Mouse (Mus musculus) midbrain, embryonic 16.5 days (tissue): ENCODE results near the gene Aamdc. TPM values are rescaled to one million over a fixed set of nuclear protein-coding genes. Genes with fewer than 3 reads are reported as not detected.

Experiments used
- ATAC-seq: fragments of 200-750 bp; cut with Nextera tagmentation; 2 replicates; pipeline ENCODE4 v1.8.0; 2017; ENCODE audit warnings: moderate TSS enrichment
- H3K27ac ChIP-seq: fragments of 300-500 bp; sonication (generic); 2 replicates; pipeline ENCODE4 v1.5.1; 2014; ENCODE audit warnings: mild to moderate bottlenecking, low read length, mixed read lengths
- H3K27me3 ChIP-seq: fragments of 300-500 bp; sonication (generic); 2 replicates; pipeline ENCODE4 v1.6.1; 2014; ENCODE audit warnings: low read depth, low read length, mixed read lengths; ENCODE audit not compliant: control insufficient read depth, insufficient read depth
- H3K36me3 ChIP-seq: fragments of 300-500 bp; sonication (generic); 2 replicates; pipeline ENCODE4 v1.6.1; 2014; ENCODE audit warnings: mild to moderate bottlenecking, low read length, moderate library complexity, mixed read lengths; ENCODE audit not compliant: control insufficient read depth, insufficient read depth
- H3K4me1 ChIP-seq: fragments of 300-500 bp; sonication (generic); 2 replicates; pipeline ENCODE4 v1.6.1; 2014; ENCODE audit warnings: mild to moderate bottlenecking, low read length, mixed read lengths; ENCODE audit not compliant: control insufficient read depth, insufficient read depth
- H3K4me2 ChIP-seq: fragments of 300-500 bp; sonication (generic); 2 replicates; pipeline ENCODE4 v1.6.1; 2014; ENCODE audit warnings: mild to moderate bottlenecking, low read length, mixed read lengths
- H3K4me3 ChIP-seq: fragments of 300-500 bp; sonication (generic); 2 replicates; pipeline ENCODE4 v1.5.1; 2014; ENCODE audit warnings: low read depth, mild to moderate bottlenecking, low read length, moderate library complexity, mixed read lengths
- H3K9ac ChIP-seq: fragments of 300-500 bp; sonication (generic); 2 replicates; pipeline ENCODE4 v1.6.1; 2014; ENCODE audit warnings: low read depth, low read length, mixed read lengths
- H3K9me3 ChIP-seq: fragments of 300-500 bp; sonication (generic); replicated peaks from 2 replicates; pipeline ENCODE4 v1.6.1; 2014; ENCODE audit warnings: mild to moderate bottlenecking, low read length, mixed read lengths; ENCODE audit not compliant: control insufficient read depth, poor library complexity, severe bottlenecking
- WGBS: fragments of 180-500 bp; shearing (Covaris S2); extraction: QIAGEN DNeasy Blood & Tissue Kit; methylation state at CpG from one replicate; pipeline ENCODE4 v1.1.7; 2014; 5-methylcytosine and 5-hydroxymethylcytosine counted together
- polyA plus RNA-seq: library from polyadenylated mRNA; unstranded; fragments of >200 nt; fragmentation: Nextera tagmentation; extraction: Ambion mirVana; gene quantifications from 2 replicates; pipeline ENCODE4 v1.2.1, GENCODE M21; 2015

Aamdc gene
- 52.6 and 53.8 TPM in 2 replicates for polyA plus RNA-seq

DNA sequence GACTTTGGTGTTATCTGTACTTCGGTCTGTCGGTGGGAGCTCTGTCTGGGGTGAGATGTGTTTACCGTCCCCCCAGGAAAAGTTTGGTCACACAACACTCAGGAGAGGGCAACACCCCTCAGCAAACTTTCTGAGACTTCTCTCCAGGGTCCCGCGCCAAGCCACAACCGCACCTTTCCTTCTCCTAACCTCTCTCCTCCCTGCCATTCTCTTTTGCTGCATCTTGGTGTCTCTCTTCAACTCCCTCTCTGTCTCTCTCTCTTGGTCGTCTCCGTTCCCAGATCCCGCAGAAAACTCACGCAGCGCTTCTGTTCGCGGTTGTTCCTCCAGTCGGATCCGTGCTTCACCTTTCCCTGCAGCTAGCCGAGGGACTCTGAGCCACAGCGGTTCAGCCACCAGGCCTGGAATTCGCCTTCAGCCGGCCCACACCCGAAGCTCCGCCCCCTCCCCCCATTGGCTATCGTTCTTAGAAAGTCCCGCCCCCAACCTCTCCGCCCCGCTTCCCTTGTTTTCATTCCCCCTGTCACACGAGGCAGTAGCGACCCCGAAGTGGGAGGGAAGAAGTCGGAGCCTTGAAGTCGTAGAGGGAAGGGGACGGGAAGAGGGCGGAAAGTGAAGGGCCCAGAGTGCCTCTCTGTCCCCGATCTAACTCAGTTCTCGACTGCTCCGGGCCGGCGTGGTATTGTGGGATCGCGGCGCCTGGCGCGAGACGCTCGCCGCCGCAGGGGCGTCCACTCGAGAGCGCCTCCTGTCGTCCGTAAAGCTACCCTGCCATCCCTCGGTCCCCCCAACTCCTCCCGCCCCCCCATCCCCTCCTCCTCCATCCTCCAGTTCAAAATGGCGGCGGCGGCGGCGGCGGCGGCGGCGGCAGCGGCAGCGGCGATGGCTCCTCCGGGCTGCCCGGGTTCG is at the start of gene Aamdc, which contains the start of gene Rsf1:
Aamdc (minus strand) TSS at position 431 of the 909 bp plus-strand sequence.
Rsf1 (plus strand) TSS at position 823 of the 909 bp plus-strand sequence.
- peaks cover 14% of the 10 kb centered on the region for H3K4me1 ChIP-seq
- peak within 1 kb of the TSS; percentile 100 for H3K4me3 ChIP-seq
- peak; percentile 98 for ATAC-seq
- H3K9ac ChIP-seq = peak within 1 kb of the TSS; percentile 100
- no peaks in the 10 kb centered on the region for H3K9me3 ChIP-seq
- H3K4me2 ChIP-seq = peak within 1 kb of the TSS; percentile 84
- peak within 1 kb of the TSS; percentile 99 for H3K27ac ChIP-seq
- no peaks in the 10 kb centered on the region for H3K27me3 ChIP-seq
- WGBS = under 1% methylated on average over 67 of the region's 68 CpGs
- H3K36me3 ChIP-seq = no peaks in the 10 kb centered on the region

GRCm38 (mm10) chr7:97623402-97623801 is 44.1 kb upstream of the Aamdc start:
- no peaks in the 10 kb centered on the region for H3K27me3 ChIP-seq
- no peak for ATAC-seq
- no peaks in the 10 kb centered on the region for H3K36me3 ChIP-seq
- H3K27ac ChIP-seq = no peak overlapping the region
- no peak overlapping the region for H3K4me2 ChIP-seq
- no peaks in the 10 kb centered on the region for H3K4me1 ChIP-seq
- no peak overlapping the region for H3K4me3 ChIP-seq
- H3K9me3 ChIP-seq = no peaks in the 10 kb centered on the region
- H3K9ac ChIP-seq = no peak overlapping the region

DNA sequence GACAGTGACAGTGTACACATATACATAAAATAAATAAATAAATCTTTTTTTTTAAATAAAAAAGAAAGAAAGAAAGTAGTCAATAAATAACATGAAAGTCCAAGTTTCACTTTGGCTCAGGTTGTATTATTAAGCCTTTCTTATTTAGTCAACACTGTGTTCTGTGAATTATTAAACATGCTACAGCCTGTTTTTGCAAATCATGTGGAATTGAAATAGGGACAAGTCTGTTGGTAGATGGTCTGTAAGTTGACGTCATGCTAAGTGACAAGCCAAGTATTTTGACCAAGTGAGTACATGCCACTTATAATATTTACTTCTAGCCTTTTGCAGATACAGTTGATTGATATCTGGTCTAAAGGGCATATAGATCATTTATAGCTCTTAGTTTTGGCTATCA is 43.4 kb upstream of the Aamdc start:
- Histone ChIP-seq H3K4me1 (no peaks in the 10 kb centered on the region), H3K27me3 (no peaks in the 10 kb centered on the region), H3K36me3 (no peaks in the 10 kb centered on the region), H3K4me2 (no peak overlapping the region), H3K9ac (no peak overlapping the region), H3K4me3 (no peak overlapping the region), H3K27ac (no peak overlapping the region), H3K9me3 (no peaks in the 10 kb centered on the region)
- no peak for ATAC-seq
- 95% methylated on average over 1 of the region's 1 CpGs for WGBS

GRCm38 (mm10) chr7:97621346-97621745 is 42.0 kb upstream of the Aamdc start:
- Histone ChIP-seq H3K9me3 (no peaks in the 10 kb centered on the region), H3K27ac (no peak overlapping the region), H3K4me2 (no peak overlapping the region), H3K4me3 (no peak overlapping the region), H3K9ac (no peak overlapping the region), H3K4me1 (no peaks in the 10 kb centered on the region), H3K27me3 (no peaks in the 10 kb centered on the region), H3K36me3 (no peaks in the 10 kb centered on the region)
- WGBS = 95% methylated on average over 5 of the region's 5 CpGs
- ATAC-seq = no peak

- Histone ChIP-seq H3K4me2 (no peak overlapping the region), H3K27me3 (no peaks in the 10 kb centered on the region), H3K36me3 (no peaks in the 10 kb centered on the region), H3K27ac (no peak overlapping the region), H3K9me3 (no peaks in the 10 kb centered on the region), H3K4me1 (no peaks in the 10 kb centered on the region), H3K9ac (no peak overlapping the region), H3K4me3 (no peak overlapping the region)
- WGBS = 98% methylated on average over 2 of the region's 2 CpGs
- ATAC-seq = no peak
Measured at GRCm38 (mm10) chr7:97598548-97598947, 19.3 kb upstream of the Aamdc start.

DNA sequence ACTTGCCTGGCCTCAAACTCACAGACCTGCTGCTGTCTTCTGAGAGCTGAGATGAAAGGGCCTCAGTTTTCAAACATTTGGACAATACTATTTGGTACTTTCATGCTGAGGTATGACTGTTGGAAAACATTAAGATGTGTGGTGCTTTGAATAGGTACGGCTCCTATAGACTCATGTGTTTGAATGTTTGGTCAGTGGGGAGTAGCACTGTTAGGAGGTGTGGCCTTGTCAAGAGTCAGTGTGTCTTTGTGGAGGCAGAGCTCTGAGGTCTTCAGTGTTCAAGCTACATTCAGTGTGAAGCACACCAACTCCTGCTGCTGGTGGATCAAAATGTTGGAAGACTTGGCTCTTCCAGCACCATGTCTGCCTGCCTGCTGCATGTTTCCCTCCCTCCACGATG is 14.2 kb upstream of the Aamdc start:
- no peak for ATAC-seq
- Histone ChIP-seq H3K27ac (no peak overlapping the region), H3K4me2 (no peak overlapping the region), H3K4me3 (no peak overlapping the region), H3K9me3 (no peaks in the 10 kb centered on the region), H3K4me1 (peaks cover 12% of the 10 kb centered on the region; the same call in 1 of the 2 replicates), H3K9ac (no peak overlapping the region), H3K36me3 (no peaks in the 10 kb centered on the region), H3K27me3 (no peaks in the 10 kb centered on the region)
- 97% methylated on average over 2 of the region's 2 CpGs for WGBS

DNA sequence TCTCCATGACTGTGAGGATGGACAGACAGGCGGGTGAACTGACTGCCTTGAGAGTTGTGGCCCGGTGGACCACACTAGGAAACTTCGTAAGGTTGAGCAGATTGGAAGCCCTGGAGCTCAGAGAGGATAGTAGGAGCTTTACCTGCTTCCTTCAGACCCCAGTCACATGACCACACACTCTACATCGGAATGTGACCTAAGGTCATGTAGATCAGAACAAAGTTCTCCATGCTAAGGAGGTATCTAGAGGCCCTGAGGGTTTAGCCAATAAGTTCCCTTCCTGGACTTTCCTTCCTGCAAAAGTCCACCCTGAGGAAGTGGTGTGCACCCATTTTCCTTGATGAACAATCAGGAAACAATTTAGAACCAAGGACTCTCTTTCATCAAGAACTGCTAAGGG is 13.1 kb upstream of the Aamdc start:
- Histone ChIP-seq H3K36me3 (no peaks in the 10 kb centered on the region), H3K27me3 (no peaks in the 10 kb centered on the region), H3K4me1 (peaks cover 18% of the 10 kb centered on the region), H3K9me3 (no peaks in the 10 kb centered on the region), H3K9ac (no peak overlapping the region), H3K27ac (no peak overlapping the region), H3K4me2 (no peak overlapping the region), H3K4me3 (no peak overlapping the region)
- WGBS = 95% methylated on average over 4 of the region's 4 CpGs
- no peak for ATAC-seq

DNA sequence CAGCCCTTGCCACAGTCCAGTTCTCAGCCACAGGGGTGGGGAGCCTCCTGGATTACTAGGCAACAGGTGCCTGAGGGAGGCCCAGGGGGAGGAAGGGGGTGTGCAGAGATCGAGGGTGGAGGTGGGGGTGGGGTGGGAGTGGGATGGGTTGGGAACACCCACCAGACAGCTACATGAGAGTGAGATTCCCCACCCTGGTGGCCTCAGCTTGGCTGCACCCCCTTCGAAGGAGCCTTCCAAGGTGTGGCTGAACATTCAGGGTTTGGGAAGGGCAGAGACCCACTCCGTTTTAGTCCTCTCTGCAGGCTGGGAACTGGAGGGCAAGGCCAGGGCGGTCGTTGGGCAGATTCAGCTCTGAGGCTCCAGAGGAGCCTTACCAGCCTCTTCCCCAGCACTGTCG is 12.0 kb upstream of the Aamdc start:
- no peak for ATAC-seq
- Histone ChIP-seq H3K4me3 (no peak overlapping the region), H3K27ac (no peak overlapping the region), H3K27me3 (no peaks in the 10 kb centered on the region), H3K36me3 (no peaks in the 10 kb centered on the region), H3K9me3 (no peaks in the 10 kb centered on the region), H3K4me2 (no peak overlapping the region), H3K4me1 (peaks cover 18% of the 10 kb centered on the region), H3K9ac (no peak overlapping the region)
- WGBS = 79% methylated on average over 6 of the region's 6 CpGs

GRCm38 (mm10) chr7:97590488-97590887 is 11.2 kb upstream of the Aamdc start:
- no peak overlapping the region for H3K4me2 ChIP-seq
- peaks cover 20% of the 10 kb centered on the region for H3K4me1 ChIP-seq
- WGBS = 42% methylated on average over 3 of the region's 3 CpGs
- H3K27me3 ChIP-seq = no peaks in the 10 kb centered on the region
- H3K4me3 ChIP-seq = no peak overlapping the region
- no peak overlapping the region for H3K27ac ChIP-seq
- no peaks in the 10 kb centered on the region for H3K9me3 ChIP-seq
- ATAC-seq = no peak
- no peak overlapping the region for H3K9ac ChIP-seq
- H3K36me3 ChIP-seq = no peaks in the 10 kb centered on the region
